ENCODE assay signal across 12 mouse cellular contexts in genomic region chr12:26411841-26412450, GRCm38 (mm10). TPM values are rescaled to one million over a fixed set of nuclear protein-coding genes. Genes with fewer than 3 reads are reported as not detected.
DNase-seq lines count a peak whose midpoint lies in the region; ATAC-seq and TF ChIP-seq lines count a peak whose summit lies in the region.
"Had no signal": no experiment of that assay in that cellular context is flagged by ENCODE, and none has a peak within 500 bp of the region (broad histone marks: within the 10 kb centered on the region; RNA-seq: fewer than 3 reads in every experiment).

No protein-coding gene starts in this region.

- no peak for ATAC-seq in hindbrain, embryonic 12.5 days (ENCODE audit: low FRiP score)
- ATAC-seq in hindbrain, embryonic 11.5 days (ENCODE audit: low FRiP score): no peak
- no peak for ATAC-seq in embryonic facial prominence, embryonic 13.5 days (ENCODE audit: insufficient number of reproducible peaks, insufficient read depth, low FRiP score, low TSS enrichment, low read depth)
- no peak for ATAC-seq in limb, embryonic 14.5 days (ENCODE audit: low FRiP score, low read depth)
- ATAC-seq: activated CD4-positive, CD25-positive, alpha-beta regulatory T cell, adult 4 months had no signal

- no peak for TF ChIP-seq CTCF in brain, embryonic 14.5 days (IDR thresholded peaks at IDR 0.05; ENCODE audit: borderline replicate concordance, extremely low read depth, insufficient read depth, insufficient read length)

- no peak overlapping the region for H3K9ac ChIP-seq in hindbrain, embryonic 12.5 days
- no peak overlapping the region for H3K9ac ChIP-seq in hindbrain, embryonic 11.5 days (ENCODE audit: low read depth, low read length)
- H3K9ac ChIP-seq in embryonic facial prominence, embryonic 13.5 days: no peak overlapping the region
- H3K9ac ChIP-seq in limb, embryonic 14.5 days (ENCODE audit: low read depth, low read length, severe bottlenecking): no peak overlapping the region

- no peaks in the 10 kb centered on the region for H3K9me3 ChIP-seq in hindbrain, embryonic 12.5 days (replicated peaks)
- no peaks in the 10 kb centered on the region for H3K9me3 ChIP-seq in hindbrain, embryonic 11.5 days (ENCODE audit: control insufficient read depth, low read length)
- H3K9me3 ChIP-seq in embryonic facial prominence, embryonic 13.5 days: no peaks in the 10 kb centered on the region
- no peaks in the 10 kb centered on the region for H3K9me3 ChIP-seq in limb, embryonic 14.5 days (ENCODE audit: control insufficient read depth, low read length)

- no peak overlapping the region for H3K27ac ChIP-seq in hindbrain, embryonic 12.5 days
- H3K27ac ChIP-seq in hindbrain, embryonic 11.5 days (ENCODE audit: low read depth, low read length): no peak overlapping the region
- H3K27ac ChIP-seq in embryonic facial prominence, embryonic 13.5 days: no peak overlapping the region
- 0 out of 2 replicates have a peak overlapping the region, but pooled peaks have one; percentile 45 for H3K27ac ChIP-seq in limb, embryonic 14.5 days (replicated peaks; ENCODE audit: low read depth, low read length)
- H3K27ac ChIP-seq: macrophage had no signal

- no peak for DNase-seq in hindbrain, embryonic 11.5 days (ENCODE audit: low spot score)
- peak; percentile 60 for DNase-seq in brain, embryonic 14.5 days (ENCODE audit: low read depth)
- DNase-seq in limb, embryonic 14.5 days (ENCODE audit: low spot score): no peak
- DNase-seq in right cerebral cortex, postnatal 14 days: no peak
- no peak for DNase-seq in urinary bladder, adult 18-20 months (ENCODE audit: low spot score in 2 of 2)
- no peak for DNase-seq in layer of hippocampus, postnatal 25 days (ENCODE audit: extremely low spot score in 1 of 2, low spot score in 1 of 2)
- DNase-seq: cerebellum, adult 11-12 months; layer of hippocampus, postnatal 36 days had no signal

- 0 out of 2 replicates have a peak, but pooled peaks cover 7% of the 10 kb centered on the region for H3K36me3 ChIP-seq in hindbrain, embryonic 12.5 days
- H3K36me3 ChIP-seq in hindbrain, embryonic 11.5 days (ENCODE audit: control insufficient read depth, insufficient read depth, low read length): no peaks in the 10 kb centered on the region
- peaks cover 9% of the 10 kb centered on the region; the same call in 1 of the 2 replicates for H3K36me3 ChIP-seq in embryonic facial prominence, embryonic 13.5 days
- H3K36me3 ChIP-seq in limb, embryonic 14.5 days (ENCODE audit: control insufficient read depth, insufficient read depth, low read length): peaks cover 15% of the 10 kb centered on the region

- no peaks in the 10 kb centered on the region for H3K27me3 ChIP-seq in hindbrain, embryonic 12.5 days
- no peaks in the 10 kb centered on the region for H3K27me3 ChIP-seq in hindbrain, embryonic 11.5 days (ENCODE audit: control insufficient read depth, insufficient read depth, low read length)
- no peaks in the 10 kb centered on the region for H3K27me3 ChIP-seq in embryonic facial prominence, embryonic 13.5 days
- H3K27me3 ChIP-seq in limb, embryonic 14.5 days (ENCODE audit: control insufficient read depth, insufficient read depth, low read length): no peaks in the 10 kb centered on the region

- no peak overlapping the region for H3K4me3 ChIP-seq in hindbrain, embryonic 12.5 days
- H3K4me3 ChIP-seq in hindbrain, embryonic 11.5 days (ENCODE audit: low read depth, low read length): no peak overlapping the region
- H3K4me3 ChIP-seq in embryonic facial prominence, embryonic 13.5 days: peak overlapping the region; percentile 89; the same call in 1 of the 2 replicates
- peak overlapping the region; percentile 91; the same call in 1 of the 2 replicates for H3K4me3 ChIP-seq in limb, embryonic 14.5 days (replicated peaks; ENCODE audit: low read length)

- TF ChIP-seq POLR2A in brain, embryonic 14.5 days (IDR thresholded peaks at IDR 0.05; ENCODE audit: borderline replicate concordance, extremely low read depth, insufficient read depth, insufficient read length, poor library complexity, severe bottlenecking): no peak
- no peak for TF ChIP-seq POLR2A in limb, embryonic 14.5 days (IDR thresholded peaks at IDR 0.05; ENCODE audit: borderline replicate concordance, extremely low read depth, insufficient read depth, insufficient read length)

- peak overlapping the region; percentile 82; the same call in 1 of the 2 replicates for H3K4me2 ChIP-seq in hindbrain, embryonic 12.5 days (replicated peaks)
- no peak overlapping the region for H3K4me2 ChIP-seq in hindbrain, embryonic 11.5 days (replicated peaks; ENCODE audit: low read depth, low read length)
- peak overlapping the region; percentile 83 for H3K4me2 ChIP-seq in embryonic facial prominence, embryonic 13.5 days
- peak overlapping the region; percentile 64 for H3K4me2 ChIP-seq in limb, embryonic 14.5 days (replicated peaks; ENCODE audit: low read depth, low read length, severe bottlenecking)

- H3K4me1 ChIP-seq in hindbrain, embryonic 12.5 days: peaks cover 51% of the 10 kb centered on the region
- H3K4me1 ChIP-seq in hindbrain, embryonic 11.5 days (replicated peaks; ENCODE audit: control insufficient read depth, insufficient read depth, low read length): peaks cover 9% of the 10 kb centered on the region
- H3K4me1 ChIP-seq in embryonic facial prominence, embryonic 13.5 days: peaks cover 57% of the 10 kb centered on the region
- H3K4me1 ChIP-seq in limb, embryonic 14.5 days (ENCODE audit: control insufficient read depth, insufficient read depth, low read length): peaks cover 37% of the 10 kb centered on the region

- WGBS in hindbrain, embryonic 12.5 days: 66% methylated on average over 10 of the region's 10 CpGs
- 77% methylated on average over 10 of the region's 10 CpGs for WGBS in hindbrain, embryonic 11.5 days
- WGBS in embryonic facial prominence, embryonic 13.5 days: 69% methylated on average over 10 of the region's 10 CpGs
- 54% methylated on average over 10 of the region's 10 CpGs for WGBS in limb, embryonic 14.5 days

RNA-seq across cellular contexts. Expression of gene Rnf144a, which starts 3.1 kb away (rescaled TPM):
- 40.0 and 43.2 TPM in 2 replicates for polyA plus RNA-seq in hindbrain, embryonic 12.5 days (2016; fragmentation: Nextera tagmentation; extraction: Ambion mirVana)
- polyA plus RNA-seq in hindbrain, embryonic 11.5 days (2014; fragmentation: Nextera tagmentation; extraction: Ambion mirVana): 23.7 and 30.8 TPM in 2 replicates
- 24.3 and 28.3 TPM in 2 replicates for polyA plus RNA-seq in brain, embryonic 14.5 days (2012; rRNA removed)
- polyA plus RNA-seq in embryonic facial prominence, embryonic 13.5 days (2015; fragmentation: Nextera tagmentation; extraction: Ambion mirVana): 46.4 and 48.3 TPM in 2 replicates
- 34.6 and 37.4 TPM in 2 replicates for polyA plus RNA-seq in limb, embryonic 14.5 days (2012; rRNA removed)
- 32.8 and 33.3 TPM in 2 replicates for polyA plus RNA-seq in limb, embryonic 14.5 days (2014; fragmentation: Nextera tagmentation; extraction: Ambion mirVana)
- total RNA-seq in layer of hippocampus, postnatal 25 days (2021): 10 to 100 TPM; 26.6 to 27.0 TPM

RNA-seq across cellular contexts. Expression of gene Rsad2, which starts 44.3 kb away (rescaled TPM):
- polyA plus RNA-seq in hindbrain, embryonic 12.5 days (2016; fragmentation: Nextera tagmentation; extraction: Ambion mirVana): 0.60 and 0.70 TPM in 2 replicates
- polyA plus RNA-seq in hindbrain, embryonic 11.5 days (2014; fragmentation: Nextera tagmentation; extraction: Ambion mirVana): 0.24 and 0.28 TPM in 2 replicates
- 0.05 and 0.26 TPM in 2 replicates for polyA plus RNA-seq in brain, embryonic 14.5 days (2012; rRNA removed)
- polyA plus RNA-seq in embryonic facial prominence, embryonic 13.5 days (2015; fragmentation: Nextera tagmentation; extraction: Ambion mirVana): 0.41 and 0.70 TPM in 2 replicates
- 0.46 and 0.55 TPM in 2 replicates for polyA plus RNA-seq in limb, embryonic 14.5 days (2012; rRNA removed)
- polyA plus RNA-seq in limb, embryonic 14.5 days (2014; fragmentation: Nextera tagmentation; extraction: Ambion mirVana): 0.66 and 0.91 TPM in 2 replicates
- under 1 TPM; 0.27 to 0.33 TPM for total RNA-seq in layer of hippocampus, postnatal 25 days (2021)

RNA-seq across cellular contexts. Expression of gene Cmpk2, which starts 57.1 kb away (rescaled TPM):
- polyA plus RNA-seq in hindbrain, embryonic 12.5 days (2016; fragmentation: Nextera tagmentation; extraction: Ambion mirVana): 7.6 and 8.8 TPM in 2 replicates
- polyA plus RNA-seq in hindbrain, embryonic 11.5 days (2014; fragmentation: Nextera tagmentation; extraction: Ambion mirVana): 8.8 and 9.7 TPM in 2 replicates
- polyA plus RNA-seq in brain, embryonic 14.5 days (2012; rRNA removed): 6.9 and 8.4 TPM in 2 replicates
- polyA plus RNA-seq in embryonic facial prominence, embryonic 13.5 days (2015; fragmentation: Nextera tagmentation; extraction: Ambion mirVana): 5.1 and 5.4 TPM in 2 replicates
- 4.0 and 4.3 TPM in 2 replicates for polyA plus RNA-seq in limb, embryonic 14.5 days (2012; rRNA removed)
- 7.2 and 10.6 TPM in 2 replicates for polyA plus RNA-seq in limb, embryonic 14.5 days (2014; fragmentation: Nextera tagmentation; extraction: Ambion mirVana)
- 10 to 100 TPM; 16.2 to 19.0 TPM for total RNA-seq in layer of hippocampus, postnatal 25 days (2021)

Comparison
In these comparisons a context has a peak if more than half of its experiments do, and no peak if none do; other contexts are left out.
1. H3K4me3 ChIP-seq: peak in embryonic facial prominence, embryonic 13.5 days (single experiment) and limb, embryonic 14.5 days (single experiment); none in hindbrain, embryonic 12.5 days (single experiment) and hindbrain, embryonic 11.5 days (single experiment).